Mouse (Mus musculus) thymus, adult 2 months (tissue): ENCODE results near the gene Fam131c. TPM values are rescaled to one million over a fixed set of nuclear protein-coding genes. Genes with fewer than 3 reads are reported as not detected.
A peak's percentile ranks its signal among the peaks of the same experiment; 100 is the strongest.

ENCODE experiments used
- DNase-seq: peaks from one replicate; pipeline ENCODE4 v3.0.0; 2021
- H3K27ac ChIP-seq: fragments of 200-500 bp; 2 replicates; pipeline ENCODE4 v1.5.1; 2012; ENCODE audit warnings: low read length, control low read depth; ENCODE audit not compliant: control insufficient read depth, insufficient read depth
- H3K27me3 ChIP-seq: fragments of 200-500 bp; 2 replicates; pipeline ENCODE4 v1.6.1; 2012; ENCODE audit warnings: mild to moderate bottlenecking, low read length, moderate library complexity, mixed read lengths; ENCODE audit not compliant: control insufficient read depth, insufficient read depth
- H3K36me3 ChIP-seq: fragments of 200-500 bp; 2 replicates; pipeline ENCODE4 v1.6.1; 2012; ENCODE audit warnings: mild to moderate bottlenecking, low read length, moderate library complexity; ENCODE audit not compliant: control insufficient read depth, insufficient read depth
- H3K4me1 ChIP-seq: fragments of 200-500 bp; replicated peaks from 2 replicates; pipeline ENCODE4 v1.6.1; 2012; ENCODE audit warnings: low read length; ENCODE audit not compliant: control insufficient read depth, insufficient read depth
- H3K4me3 ChIP-seq: fragments of 200-500 bp; 2 replicates; pipeline ENCODE4 v1.5.1; 2012; ENCODE audit warnings: mild to moderate bottlenecking, low read length, control low read depth, moderate library complexity; ENCODE audit not compliant: control insufficient read depth, insufficient read depth
- CTCF ChIP-seq: fragments of 200-500 bp; IDR thresholded peaks from 2 replicates; pipeline ENCODE4 v1.5.1; 2012; ENCODE audit warnings: mild to moderate bottlenecking, control low read depth, low read length, moderate library complexity, borderline replicate concordance; ENCODE audit not compliant: control insufficient read depth, poor library complexity, insufficient read depth; ENCODE audit errors: extremely low read depth
- POLR2A ChIP-seq: fragments of 200-500 bp; IDR thresholded peaks from 2 replicates; pipeline ENCODE4 v1.6.1; 2012; ENCODE audit warnings: mild to moderate bottlenecking, low read length, control low read depth, moderate library complexity; ENCODE audit not compliant: control insufficient read depth, poor library complexity, insufficient read depth; ENCODE audit errors: extremely low read depth
- WGBS: fragments of 180-500 bp; shearing (Covaris S2); methylation state at CpG from one replicate; pipeline ENCODE4 v1.1.7; 2018; 5-methylcytosine and 5-hydroxymethylcytosine counted together
- polyA plus RNA-seq: library from polyadenylated mRNA; depleted of rRNA; stranded (reverse); fragments of >200 nt; gene quantifications from 2 replicates; pipeline ENCODE4 v1.2.3, GENCODE M21; 2012

The Fam131c gene
- polyA plus RNA-seq, 1 experiment = 0.40 TPM

DNA sequence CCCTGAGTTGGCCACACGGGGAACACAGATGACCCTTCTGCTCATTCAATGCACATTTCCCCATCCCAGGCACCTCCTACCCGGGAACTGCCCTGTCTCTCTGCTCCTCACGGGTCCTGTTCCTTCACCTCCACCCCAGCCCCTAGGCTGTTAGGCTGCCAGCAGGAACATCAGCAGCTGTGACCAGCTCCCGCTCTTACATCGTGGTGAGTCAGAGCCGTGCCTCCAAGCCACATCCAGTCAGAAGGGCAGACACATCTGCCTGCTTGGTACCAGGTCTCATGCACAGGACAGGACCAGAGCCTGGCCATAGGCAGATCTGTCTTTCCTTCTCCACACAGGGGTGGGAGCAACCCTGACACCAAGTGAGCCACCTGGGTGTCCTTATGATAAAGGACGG, 2.1 kb upstream of the Fam131c start:
- Histone ChIP-seq H3K4me1 (0 out of 2 replicates have a peak, but pooled peaks cover 2% of the 10 kb centered on the region), H3K4me3 (no peak overlapping the region), H3K27ac (no peak overlapping the region), H3K36me3 (no peaks in the 10 kb centered on the region), H3K27me3 (peaks cover 3% of the 10 kb centered on the region; the same call in 1 of the 2 replicates)
- no peak for DNase-seq
- TF ChIP-seq CTCF = no peak
- TF ChIP-seq POLR2A = no peak
- 67% methylated on average over 7 of the region's 7 CpGs for WGBS

DNA sequence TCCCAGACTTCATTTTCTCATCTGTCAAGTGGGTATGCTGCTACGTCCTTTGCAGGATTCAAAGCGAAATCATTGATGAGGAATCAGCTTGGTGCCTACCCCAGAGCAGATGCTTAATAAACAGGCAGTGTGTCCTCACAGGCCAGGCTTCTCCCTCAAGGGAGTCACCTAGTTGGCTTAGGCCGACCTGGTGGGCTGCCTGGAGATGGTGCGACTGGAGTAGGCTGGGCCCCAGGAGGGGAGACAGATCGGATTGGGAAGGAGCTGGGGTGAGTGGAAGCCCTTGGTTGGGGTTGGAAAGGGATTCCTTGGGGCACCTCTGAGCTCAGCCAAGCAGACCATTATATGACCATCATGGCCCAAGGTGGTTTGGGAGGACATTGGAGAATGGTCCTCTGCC, 4.4 kb downstream of the Fam131c start:
- no peak overlapping the region for H3K27ac ChIP-seq
- 94% methylated on average over 5 of the region's 5 CpGs for WGBS
- TF ChIP-seq CTCF = no peak
- TF ChIP-seq POLR2A = no peak
- peaks cover 3% of the 10 kb centered on the region; the same call in 1 of the 2 replicates for H3K27me3 ChIP-seq
- H3K36me3 ChIP-seq = no peaks in the 10 kb centered on the region
- 0 out of 2 replicates have a peak, but pooled peaks cover 2% of the 10 kb centered on the region for H3K4me1 ChIP-seq
- no peak for DNase-seq
- no peak overlapping the region for H3K4me3 ChIP-seq

DNA sequence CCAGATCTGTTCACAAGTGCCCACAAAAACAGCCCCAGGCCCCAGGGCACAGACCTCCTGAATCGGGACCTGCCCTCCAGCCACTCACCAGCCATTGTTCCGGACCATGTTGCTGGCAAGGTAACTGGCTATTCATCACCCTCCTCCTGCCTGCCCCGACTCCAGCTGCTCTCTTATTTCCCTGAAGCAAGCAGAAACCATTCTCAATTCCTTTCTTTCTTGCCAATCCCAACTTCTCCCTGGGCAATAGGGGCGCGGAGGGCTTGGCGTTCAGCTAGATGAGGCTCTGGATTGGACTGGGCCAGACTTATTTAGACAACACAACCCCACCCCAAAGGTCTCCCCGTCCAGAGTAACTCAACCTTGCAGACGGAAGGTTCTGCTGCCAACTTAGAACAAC, 11.7 kb downstream of the Fam131c start:
- no peak overlapping the region for H3K27ac ChIP-seq
- H3K36me3 ChIP-seq = no peaks in the 10 kb centered on the region
- DNase-seq = no peak
- H3K4me3 ChIP-seq = no peak overlapping the region
- TF ChIP-seq CTCF (no peak), POLR2A (no peak)
- 73% methylated on average over 8 of the region's 8 CpGs for WGBS
- no peaks in the 10 kb centered on the region; the same call in 1 of the 2 replicates for H3K27me3 ChIP-seq
- peaks cover 3% of the 10 kb centered on the region for H3K4me1 ChIP-seq

DNA sequence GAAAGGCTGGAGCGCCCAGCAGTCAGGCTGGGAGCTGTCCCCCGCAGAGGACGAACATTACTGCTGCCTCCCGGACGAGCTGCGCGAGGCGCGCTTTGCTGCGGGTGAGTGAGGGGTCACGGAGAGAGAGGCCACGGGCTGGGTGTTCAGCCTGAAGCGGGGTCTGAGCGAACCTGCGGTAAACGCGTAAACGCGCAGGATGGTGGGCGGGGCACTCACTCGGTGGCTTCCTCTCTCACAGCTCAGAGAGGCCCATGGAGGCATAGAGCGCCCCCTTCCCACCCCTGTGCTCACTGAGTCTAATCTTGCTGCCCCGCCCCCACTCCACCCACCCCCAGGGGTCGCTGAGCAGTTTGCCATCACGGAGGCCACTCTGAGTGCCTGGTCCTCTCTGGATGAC, 14.4 kb downstream of the Fam131c start:
- no peaks in the 10 kb centered on the region; the same call in 1 of the 2 replicates for H3K27me3 ChIP-seq
- DNase-seq = peak; percentile 43
- WGBS = 4% methylated on average over 25 of the region's 25 CpGs
- H3K27ac ChIP-seq = no peak overlapping the region
- no peaks in the 10 kb centered on the region for H3K36me3 ChIP-seq
- 0 out of 2 replicates have a peak overlapping the region, but pooled peaks have one; percentile 14 for H3K4me3 ChIP-seq
- TF ChIP-seq POLR2A (no peak), CTCF (no peak)
- H3K4me1 ChIP-seq = peaks cover 3% of the 10 kb centered on the region

DNA sequence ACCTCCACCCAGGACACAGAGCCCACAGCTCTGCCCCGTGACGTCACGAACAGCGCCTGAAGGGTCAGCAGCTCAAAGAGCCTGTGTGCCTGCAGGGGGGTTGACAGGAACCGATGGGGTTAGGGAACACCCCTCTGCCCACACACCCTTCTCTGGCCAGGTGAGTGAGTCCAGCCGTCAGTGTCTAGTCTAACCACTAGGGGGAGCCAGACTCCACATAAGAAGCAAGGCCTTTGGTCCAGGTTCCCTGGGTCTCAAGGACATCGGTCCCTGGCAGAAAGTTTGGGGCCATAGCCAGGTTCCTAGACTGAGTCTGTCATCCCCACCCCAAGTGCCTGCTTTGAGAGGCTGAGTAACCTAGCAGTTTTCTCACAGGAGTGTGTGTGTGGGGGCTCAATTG, 17.3 kb downstream of the Fam131c start:
- DNase-seq = peak; percentile 45
- no peak overlapping the region for H3K4me3 ChIP-seq
- TF ChIP-seq POLR2A (no peak), CTCF (peak; percentile 84; the same call in 1 of the 2 replicates)
- H3K27me3 ChIP-seq = no peaks in the 10 kb centered on the region; the same call in 1 of the 2 replicates
- H3K36me3 ChIP-seq = no peaks in the 10 kb centered on the region
- WGBS = 0% methylated on average over 7 of the region's 7 CpGs
- no peak overlapping the region for H3K27ac ChIP-seq
- peaks cover 3% of the 10 kb centered on the region for H3K4me1 ChIP-seq

DNA sequence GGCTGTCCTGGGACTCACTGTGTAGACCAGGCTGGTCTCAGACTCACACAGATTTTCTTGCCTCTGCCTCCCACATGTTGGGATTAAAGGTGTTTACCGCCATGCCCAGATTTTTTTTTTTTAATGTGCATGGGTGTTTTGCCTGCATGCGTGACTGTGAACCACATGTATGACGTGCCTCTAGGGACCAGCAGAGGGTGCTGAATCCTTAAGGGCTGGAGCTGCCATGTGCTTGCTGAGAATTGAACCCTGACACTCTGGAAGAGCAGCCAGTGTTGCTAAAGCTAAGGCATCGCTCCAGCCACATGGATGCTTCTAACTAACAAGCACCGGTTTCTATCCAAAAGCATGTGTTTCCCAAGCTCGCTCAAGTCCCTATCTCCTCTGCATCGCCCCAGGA, 18.1 kb downstream of the Fam131c start:
- WGBS = 82% methylated on average over 7 of the region's 7 CpGs
- Histone ChIP-seq H3K4me1 (peaks cover 3% of the 10 kb centered on the region), H3K27me3 (no peaks in the 10 kb centered on the region; the same call in 1 of the 2 replicates), H3K27ac (no peak overlapping the region), H3K4me3 (no peak overlapping the region), H3K36me3 (no peaks in the 10 kb centered on the region)
- TF ChIP-seq CTCF = no peak
- TF ChIP-seq POLR2A = no peak
- DNase-seq = no peak
